Mouse (Mus musculus) cerebral cortex, adult 2 months (tissue): ENCODE results near the gene Tcaim.

Source experiments
- WGBS: fragments of 180-500 bp; shearing (Covaris S2); methylation state at CpG from one replicate; pipeline ENCODE4 v1.1.7; 2018; 5-methylcytosine and 5-hydroxymethylcytosine counted together

Gene Tcaim

DNA sequence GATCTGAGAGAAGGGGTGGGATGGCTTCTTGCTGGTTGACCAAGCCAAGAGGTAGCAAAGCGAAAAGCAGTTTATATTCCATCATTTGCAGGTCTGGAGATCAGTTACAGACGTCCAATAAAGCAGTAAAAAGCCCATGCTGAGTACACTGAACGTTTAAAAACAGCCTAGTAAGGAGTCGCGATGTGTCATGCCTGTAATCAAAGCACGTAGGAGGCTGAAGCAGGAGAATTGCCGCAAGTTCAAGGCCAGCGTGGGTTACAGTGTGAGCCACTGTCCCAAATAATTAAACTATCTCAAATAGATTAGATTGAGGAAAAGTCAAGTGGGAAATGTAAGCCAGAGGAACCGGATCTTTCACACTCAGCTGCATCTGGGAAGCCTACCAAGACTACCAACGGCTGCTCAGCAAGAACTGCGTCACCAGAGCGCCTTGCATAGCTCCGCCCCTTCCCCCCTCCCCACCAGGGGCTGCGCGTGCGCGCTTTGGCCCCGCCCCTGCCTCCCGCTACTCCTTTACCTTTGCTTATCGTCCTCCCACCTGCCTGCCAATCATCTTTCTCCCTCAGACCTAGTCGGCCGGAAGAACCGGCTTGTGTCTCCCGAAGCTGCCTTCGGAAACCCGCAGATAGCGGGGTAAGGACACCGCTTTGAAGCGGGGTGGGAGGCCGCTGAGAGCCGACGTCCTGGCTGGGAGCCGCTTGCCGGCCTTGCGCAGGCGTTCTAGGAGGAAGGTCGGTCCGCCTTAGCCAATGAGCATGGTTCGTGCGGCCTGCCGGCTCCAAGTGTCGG is at the start of gene Tcaim:
Gene Tcaim (plus strand): TSS at position 487 of the 792 bp plus-strand sequence.
- 5% methylated on average over 42 of the region's 42 CpGs for WGBS

DNA sequence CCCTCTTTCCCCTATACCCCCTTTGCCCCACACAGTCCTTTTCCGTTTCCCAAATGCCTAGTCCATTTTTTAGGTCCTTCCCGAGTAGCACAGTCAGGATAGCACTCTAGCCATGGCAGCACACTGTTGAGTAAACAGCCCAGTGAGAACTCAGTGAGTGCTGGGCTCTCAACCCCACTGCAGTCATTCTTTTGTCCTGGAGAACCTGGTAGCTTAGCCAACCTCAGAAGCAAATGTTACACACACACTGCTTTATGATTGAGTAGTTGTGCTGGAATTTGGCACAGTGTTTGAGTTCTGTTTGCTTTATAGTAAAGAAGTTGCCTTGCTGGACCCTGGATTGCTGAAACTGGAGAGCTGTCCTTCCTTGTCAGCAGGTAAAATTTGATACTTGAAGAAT is 47.7 kb upstream of the Tcaim start:
- WGBS = 68% methylated on average over 2 of the region's 2 CpGs

DNA sequence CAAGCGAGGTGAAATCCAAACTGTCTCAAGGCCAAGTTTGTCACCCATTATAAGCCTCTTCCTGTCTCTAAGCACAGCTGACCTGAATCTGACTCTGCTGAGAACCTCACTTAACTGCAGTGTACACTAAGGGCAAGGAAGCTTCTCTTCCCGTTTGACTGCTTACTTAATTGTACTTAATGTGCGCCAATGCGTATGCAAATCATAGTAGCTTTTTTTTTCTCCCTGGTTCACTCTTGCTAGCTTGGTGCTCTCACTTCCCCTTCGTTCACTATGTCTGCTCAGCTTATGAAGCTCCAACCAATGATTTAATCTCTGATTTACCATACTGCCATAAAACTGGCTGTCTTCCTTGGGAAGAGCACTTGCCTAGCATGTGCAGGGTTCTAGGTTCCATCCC is 20.1 kb upstream of the Tcaim start:
- WGBS = 77% methylated on average over 5 of the region's 5 CpGs

DNA sequence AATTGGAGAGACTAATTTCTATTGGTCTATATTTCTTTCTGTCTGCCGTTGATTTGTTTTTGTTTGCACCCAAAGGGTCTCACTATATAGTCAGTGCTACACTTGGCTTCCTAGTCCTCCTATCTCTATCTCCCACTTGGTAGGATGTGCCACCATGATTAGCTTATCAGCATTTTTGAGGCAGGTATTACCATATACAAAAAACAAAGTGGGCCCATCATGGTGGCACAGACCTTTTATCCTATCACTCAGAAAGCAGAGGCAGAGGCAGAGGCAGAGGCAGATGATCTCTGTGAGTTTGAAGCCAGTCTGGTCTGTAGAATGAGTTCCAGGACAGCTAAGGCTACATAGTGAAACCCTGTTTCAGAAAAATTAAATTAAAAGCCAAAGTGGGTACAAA is 18.8 kb upstream of the Tcaim start:
- 97% methylated on average over 1 of the region's 1 CpGs for WGBS

DNA sequence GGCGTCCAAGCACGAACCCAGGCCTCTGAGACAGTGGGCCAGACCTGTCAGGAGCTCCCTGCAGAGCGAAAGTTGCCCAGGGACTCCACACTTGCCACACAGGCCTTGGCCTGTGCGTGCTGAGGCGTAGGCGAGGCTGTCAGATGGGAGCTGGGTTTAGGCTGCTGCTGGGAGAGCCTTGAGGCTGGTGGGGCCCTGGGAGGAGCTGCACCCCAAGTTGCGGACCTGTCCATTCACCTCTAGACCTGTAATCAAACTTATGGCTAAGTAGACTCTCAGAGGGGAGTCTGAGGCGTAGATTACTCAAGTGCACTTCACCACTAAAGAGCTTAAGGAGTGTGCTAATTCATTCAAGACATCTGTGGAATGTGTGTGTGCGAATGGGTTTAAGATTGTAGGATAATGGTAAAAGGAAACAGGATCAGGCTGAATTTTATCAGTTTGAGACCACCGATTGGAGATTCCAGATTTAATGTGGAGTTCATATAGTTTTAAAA is 554 bp downstream of the Tcaim start:
- 9% methylated on average over 10 of the region's 10 CpGs for WGBS

DNA sequence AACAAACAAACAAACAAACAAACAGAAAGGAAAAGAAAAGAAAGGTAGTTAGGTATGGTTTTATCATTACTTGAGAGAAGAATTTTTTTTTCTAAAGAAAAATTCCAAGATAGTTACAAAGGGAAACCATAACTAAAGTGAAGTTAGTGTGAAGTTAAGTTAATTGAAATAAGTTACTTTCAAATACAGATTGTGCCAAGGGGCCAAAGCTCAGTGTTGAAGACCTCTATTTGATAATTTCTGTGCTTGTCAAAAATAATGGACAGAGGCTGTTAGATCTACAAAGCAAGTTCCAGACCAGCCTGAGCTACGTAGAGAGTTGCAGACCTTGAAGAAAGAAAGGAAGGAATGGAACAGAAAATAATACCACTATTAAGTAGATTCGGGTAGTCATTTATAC is 1.8 kb downstream of the Tcaim start:
- 97% methylated on average over 2 of the region's 2 CpGs for WGBS

DNA sequence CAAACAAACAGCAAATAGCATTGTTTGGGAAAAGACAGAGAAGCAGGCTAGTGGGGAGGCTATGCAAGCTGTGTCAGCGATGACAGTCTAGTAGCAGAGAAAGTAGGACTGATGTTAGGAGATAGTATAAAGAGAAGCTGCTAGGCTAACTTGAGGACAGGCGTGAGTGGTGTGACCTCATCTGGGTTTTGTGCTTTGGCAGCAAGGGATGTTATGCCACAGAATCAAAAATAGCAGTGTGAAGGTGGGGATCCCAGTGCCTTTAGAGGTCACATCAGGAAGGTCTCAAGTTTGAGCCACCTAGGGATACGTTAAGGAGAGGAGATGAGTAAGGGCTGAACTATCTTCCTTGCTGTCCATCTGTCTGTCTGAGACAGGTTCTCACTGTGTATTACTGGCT is 4.9 kb downstream of the Tcaim start:
- 93% methylated on average over 3 of the region's 3 CpGs for WGBS

DNA sequence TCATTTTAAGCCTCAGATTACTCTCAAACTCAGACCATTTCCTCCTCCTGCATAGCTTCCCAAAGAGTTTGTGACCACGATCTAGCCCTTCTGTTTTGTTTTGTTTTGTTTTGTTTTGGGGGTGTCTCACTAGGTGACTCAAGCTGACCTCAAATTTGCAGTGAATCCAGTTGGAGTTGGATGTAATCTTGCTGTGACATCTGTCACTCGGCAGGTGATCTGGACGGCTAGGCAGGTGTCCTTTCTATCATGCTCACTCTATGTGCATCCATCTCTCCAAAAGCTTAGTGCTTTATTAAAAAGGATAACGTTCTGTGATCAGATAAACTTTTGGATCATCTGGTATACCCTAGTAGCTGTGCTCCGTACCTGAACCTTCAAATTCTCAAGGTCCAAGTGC is 7.0 kb downstream of the Tcaim start:
- 85% methylated on average over 5 of the region's 5 CpGs for WGBS

DNA sequence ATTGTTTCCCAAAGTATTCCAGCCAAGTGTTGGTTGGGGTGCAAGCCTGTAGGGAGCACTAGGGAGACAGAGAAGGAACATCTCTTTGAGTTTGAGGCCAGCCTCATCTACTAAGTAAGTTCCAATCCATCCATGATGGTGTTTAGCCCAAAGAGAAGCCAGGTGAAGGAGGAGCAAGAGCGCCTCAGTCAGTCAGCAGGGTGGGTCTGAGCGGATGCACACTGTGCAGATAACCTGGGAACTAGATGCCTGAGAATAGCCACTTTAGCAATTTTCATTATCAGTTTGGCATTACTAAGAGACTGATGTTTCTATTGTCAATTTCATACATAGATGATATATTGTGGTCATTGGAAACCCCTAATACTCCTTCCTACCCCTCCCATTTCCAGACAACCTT is 9.4 kb downstream of the Tcaim start:
- 99% methylated on average over 2 of the region's 2 CpGs for WGBS

DNA sequence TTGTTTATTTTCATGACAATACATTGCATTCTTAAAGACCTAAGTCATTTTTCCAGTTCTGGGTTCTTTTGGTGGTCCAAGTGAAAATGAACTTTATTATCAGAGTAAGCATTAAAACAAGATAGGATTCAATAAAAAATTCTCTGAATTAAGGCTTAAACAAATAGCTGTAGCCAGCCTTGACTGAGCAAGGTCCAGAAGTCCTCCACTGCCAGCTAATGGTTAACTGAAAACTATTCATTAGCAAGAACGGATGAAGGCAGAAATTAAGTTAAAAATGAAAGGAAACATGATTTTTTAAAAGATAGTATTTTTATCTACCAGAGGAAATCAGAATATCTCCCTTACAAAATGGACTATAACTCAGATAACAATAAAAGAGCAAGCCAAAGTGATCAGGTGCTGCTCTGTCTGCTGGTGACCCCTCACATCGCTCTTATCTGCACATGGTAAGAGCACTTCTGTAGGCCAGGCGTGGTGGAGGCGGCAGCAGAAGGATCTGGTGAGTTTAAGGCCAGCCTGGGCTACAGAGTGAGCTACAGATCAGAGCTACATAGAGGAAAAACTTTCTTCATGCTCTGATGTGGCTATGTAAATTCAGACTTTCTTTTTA is 10.0 kb downstream of the Tcaim start:
- WGBS = 93% methylated on average over 4 of the region's 4 CpGs

DNA sequence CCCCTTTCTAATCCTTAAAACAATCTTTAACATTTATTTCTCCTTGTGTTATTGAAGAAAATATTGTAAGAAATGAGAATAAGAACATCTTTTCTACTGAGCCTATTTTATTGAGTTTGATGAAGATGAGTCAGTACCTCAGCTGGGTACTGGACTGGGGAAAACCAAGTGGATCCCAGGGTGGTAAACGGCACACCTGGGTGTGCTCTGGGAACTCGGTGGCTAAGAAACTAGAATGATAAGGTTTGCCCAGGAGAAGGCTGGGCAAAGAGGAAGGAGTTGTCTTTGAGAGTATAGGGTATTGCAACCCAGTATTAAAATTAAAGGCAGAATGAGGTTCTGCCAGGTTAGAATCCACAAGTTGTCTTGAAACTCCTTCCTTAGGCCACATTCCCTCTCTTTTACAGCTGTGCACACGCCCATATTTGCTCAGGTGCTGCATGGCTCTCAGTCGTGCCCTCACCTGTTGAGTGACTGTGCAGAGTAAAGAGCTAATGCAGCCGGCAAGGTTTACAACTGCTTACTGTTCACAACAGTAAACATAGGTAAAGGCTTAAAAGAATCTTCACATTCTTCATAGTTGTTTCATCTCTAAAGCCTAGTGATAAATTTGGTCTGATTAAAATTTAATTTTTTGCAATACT is 18.2 kb downstream of the Tcaim start:
- WGBS = 91% methylated on average over 5 of the region's 5 CpGs

DNA sequence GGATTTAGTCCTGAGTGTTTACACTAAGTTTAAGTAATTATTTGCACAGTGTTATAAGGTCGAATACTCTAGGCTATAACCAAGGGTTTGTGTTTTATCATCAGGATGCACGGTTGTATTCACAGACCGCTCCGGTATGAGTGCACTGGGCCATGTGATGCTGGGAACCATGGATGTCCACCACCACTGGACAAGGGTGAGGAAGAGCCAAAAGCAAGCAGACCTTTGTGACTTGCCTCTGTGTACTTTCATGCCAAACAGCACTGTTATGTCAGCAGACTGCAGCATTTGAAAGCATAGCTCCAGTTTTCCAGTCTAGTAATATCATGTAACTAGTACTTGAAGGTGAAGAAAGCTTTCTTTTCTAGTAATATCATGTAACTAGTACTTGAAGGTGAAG is 21.4 kb downstream of the Tcaim start:
- 94% methylated on average over 4 of the region's 4 CpGs for WGBS

DNA sequence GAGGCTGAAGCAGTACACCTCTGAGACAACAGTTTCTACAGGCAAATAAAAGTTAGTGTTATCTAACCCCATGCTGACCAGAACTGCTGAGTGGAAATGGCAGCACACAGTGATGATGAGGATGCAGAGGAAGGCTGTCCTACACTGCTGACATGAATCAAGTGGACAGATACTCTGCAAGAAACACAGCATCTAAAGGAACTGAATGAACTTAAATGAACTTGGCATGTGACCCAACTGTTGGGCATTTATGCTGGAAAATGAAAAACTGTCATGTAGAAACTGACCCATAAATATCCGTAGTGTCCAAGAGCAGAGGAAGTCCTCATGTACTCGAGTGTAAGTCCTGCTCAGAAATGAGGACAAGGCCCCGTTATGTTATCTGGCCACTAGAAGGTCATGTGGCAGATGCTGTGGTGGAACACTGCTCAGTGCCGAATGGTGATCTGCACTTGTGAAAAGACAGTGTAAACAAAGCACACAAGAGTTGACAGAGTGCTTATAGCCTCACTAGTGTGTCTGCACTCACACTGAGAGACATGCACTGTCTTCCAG is 24.6 kb downstream of the Tcaim start:
- WGBS = 72% methylated on average over 4 of the region's 4 CpGs

DNA sequence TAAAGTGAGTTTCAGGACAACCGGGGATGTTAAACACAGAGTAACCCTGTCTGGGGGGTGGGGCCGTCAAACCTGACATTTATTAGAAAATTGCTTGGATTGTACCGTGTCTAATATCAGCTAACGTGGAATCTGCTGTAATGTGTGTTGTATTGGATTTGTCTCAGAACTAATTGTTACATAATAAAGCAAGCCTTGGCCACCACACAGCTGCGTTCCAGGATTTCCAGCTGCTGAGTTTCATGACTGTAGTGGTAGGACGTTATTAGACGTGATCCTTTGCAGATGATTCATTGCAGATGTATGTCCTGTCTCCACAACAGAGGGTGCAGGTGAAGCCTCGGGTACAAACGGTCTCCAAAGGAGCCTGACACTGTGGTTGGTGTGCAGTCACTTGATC is 30.8 kb downstream of the Tcaim start:
- 66% methylated on average over 9 of the region's 9 CpGs for WGBS

DNA sequence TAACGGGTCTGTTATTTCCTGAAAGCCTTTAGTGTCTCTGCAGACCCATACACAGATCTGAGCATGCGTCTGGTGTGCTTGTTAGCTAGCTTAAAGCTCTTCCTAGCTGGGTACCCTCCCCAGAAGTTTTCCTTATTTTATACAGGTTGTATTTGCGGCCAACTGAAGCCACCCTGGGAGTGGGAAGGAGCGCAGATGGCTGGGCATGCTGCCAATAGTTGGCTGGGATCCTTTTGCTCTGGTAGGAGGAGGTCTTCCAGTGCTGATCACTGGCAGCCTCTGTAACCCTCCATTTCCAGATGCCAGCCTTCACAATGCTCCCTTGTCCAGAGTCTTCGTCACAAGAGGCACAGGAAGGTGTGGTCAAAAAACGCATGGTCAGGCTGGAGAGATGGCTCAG is 31.5 kb downstream of the Tcaim start:
- 22% methylated on average over 6 of the region's 6 CpGs for WGBS

DNA sequence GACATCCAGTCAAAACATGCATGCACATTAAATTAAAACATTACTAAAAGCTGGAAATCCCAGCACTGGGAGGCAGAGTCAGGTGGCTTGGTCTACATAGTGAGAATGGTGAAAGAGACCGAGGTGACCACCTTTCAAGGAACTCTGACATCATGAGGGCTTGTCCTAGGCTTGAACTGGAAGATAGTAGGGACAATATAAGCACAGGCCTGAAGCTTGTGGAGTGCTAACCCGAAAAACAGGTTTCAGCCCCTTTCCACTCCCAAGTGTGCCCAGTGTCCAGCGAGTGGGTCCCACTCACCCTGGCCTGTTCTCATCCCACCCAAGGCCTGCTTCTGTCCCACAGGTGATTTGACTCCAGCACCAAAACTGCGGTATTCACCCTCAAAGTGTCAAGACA is 31.9 kb downstream of the Tcaim start:
- WGBS = 81% methylated on average over 4 of the region's 4 CpGs

DNA sequence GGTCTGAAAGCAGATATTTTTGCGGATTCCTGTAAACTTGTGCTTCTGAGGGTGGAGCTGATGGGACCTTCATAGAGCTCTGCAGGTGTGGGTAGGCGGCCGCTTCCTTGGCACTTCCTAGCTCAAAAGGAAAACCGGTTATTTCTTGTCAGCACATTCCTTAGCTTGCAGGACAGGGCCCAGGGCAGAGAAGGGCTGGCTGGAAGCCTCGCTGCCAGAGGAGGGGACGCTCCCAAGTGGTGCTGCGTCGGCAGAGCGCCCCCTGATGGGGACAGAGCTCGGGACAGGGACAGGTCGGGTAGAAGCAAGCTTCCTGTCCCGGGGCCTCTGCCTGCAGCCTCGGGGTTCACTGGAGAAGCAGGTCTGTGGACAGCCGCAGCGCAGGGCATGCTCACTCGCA is 32.3 kb downstream of the Tcaim start:
- WGBS = 40% methylated on average over 16 of the region's 16 CpGs

DNA sequence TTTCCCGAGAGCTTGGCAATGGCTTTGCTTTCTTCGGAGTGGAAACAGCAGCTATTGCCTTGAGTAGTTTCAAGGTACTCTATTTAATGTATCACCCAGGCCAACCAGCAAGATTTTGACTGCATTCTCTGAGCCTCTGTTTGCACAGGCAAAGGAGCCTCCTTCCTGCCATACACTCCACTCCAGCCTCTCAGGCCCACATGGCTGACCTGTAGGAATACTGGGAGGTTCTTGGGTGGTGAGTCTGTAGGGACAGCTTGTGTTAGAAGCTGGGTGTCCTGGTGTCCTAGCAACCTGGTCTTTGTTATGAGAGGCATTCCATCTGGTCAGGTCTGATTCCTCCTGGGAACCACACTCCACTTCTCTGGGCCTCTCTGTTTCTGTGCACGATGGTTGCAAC is 38.4 kb downstream of the Tcaim start, which contains the start of gene Gm35549:
Gene Gm35549 (minus strand): TSS at position 276 of the 400 bp plus-strand sequence.
- 73% methylated on average over 3 of the region's 3 CpGs for WGBS

DNA sequence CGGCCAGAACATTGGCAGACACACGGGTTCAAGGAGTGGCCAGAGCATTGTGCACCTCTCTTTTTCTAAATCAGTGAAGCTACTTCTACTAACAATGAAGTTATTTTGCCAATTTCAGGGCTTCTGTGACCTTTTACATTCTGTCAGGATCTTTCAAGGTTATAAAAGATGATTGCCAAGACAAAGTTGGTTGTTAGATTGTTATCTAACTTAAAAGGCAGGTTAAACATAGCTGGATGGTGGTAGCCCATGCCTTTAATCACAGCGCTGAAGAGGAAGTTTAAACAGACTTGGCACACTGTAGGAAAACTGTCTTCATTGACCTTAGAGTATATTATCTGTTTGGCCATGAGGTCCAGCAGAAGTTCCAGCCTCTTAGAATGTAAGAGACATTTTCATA is 40.3 kb downstream of the Tcaim start:
- WGBS = 86% methylated on average over 3 of the region's 3 CpGs

DNA sequence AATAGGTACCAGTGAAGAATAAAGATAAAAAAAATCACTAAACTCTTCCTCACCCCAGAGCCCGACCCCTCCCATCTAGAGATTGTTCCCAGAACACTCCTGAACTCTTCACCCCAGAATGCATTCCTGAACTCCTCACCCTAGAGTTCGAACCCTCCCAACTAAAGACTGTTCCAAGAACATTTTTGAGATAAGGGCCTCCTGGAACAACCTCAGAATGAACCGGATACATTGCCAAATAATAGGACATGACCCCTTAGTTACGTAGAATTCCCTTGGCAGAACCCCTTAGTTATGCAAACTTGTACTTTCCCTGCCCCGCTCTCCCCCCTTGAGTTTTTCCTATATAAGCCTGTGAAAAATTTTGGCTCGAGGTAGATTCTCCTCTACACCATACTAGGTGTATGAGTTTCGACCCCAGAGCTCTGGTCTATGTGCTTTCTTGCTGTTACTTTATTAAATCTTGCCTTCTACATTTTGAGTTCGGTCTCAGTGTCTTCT is 42.5 kb downstream of the Tcaim start:
- 95% methylated on average over 7 of the region's 8 CpGs for WGBS

DNA sequence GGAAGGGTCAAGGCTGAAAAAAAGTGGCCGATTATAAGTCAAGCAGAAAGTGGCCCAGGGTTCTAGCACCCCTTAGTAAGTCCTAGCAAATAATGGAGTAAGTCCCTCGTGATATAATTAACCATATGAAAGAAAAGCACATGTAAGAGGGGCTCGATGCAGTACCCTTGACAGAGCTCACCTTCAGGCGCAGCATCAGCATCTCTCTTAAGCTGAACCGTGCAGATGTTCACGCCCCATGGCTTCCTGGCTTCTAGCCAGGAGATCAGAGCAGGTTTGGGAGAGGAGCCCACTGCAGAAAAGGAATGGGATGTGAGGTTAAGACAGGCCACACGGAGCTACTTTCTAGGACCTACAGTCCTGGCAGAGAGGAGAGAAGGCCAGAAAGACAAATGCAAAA is 49.2 kb downstream of the Tcaim start:
- WGBS = 86% methylated on average over 7 of the region's 7 CpGs

DNA sequence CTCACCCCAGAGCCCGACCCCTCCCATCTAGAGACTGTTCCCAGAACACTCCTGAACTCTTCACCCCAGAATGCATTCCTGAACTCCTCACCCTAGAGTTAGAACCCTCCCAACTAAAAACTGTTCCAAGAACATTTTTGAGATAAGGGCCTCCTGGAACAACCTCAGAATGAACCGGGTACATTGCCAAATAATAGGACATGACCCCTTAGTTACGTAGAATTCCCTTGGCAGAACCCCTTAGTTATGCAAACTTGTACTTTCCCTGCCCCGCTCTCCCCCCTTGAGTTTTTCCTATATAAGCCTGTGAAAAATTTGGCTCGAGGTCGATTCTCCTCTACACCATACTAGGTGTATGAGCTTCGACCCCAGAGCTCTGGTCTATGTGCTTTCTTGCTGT is 49.8 kb downstream of the Tcaim start:
- WGBS = 95% methylated on average over 2 of the region's 7 CpGs
